Mouse (Mus musculus) hindbrain, embryonic 11.5 days (tissue): ENCODE measurements around the gene Fkbp3. TPM values are rescaled to one million over a fixed set of nuclear protein-coding genes. Genes with fewer than 3 reads are reported as not detected.
"Not testable (repeated sequence)": the region's sequence is repeated elsewhere in the genome, so short reads cannot be mapped to it uniquely, and the experiment has no call there.

Source experiments
- ATAC-seq: fragments of 200-750 bp; cut with Nextera tagmentation; 2 replicates; pipeline ENCODE4 v1.8.0; 2017; ENCODE audit warnings: mild to moderate bottlenecking, moderate TSS enrichment, moderate library complexity; ENCODE audit not compliant: low FRiP score
- DNase-seq: peaks from one replicate; pipeline ENCODE4 v3.0.0-alpha.2; 2015; ENCODE audit warnings: low spot score
- H3K27ac ChIP-seq: fragments of 300-500 bp; sonication (generic); 2 replicates; pipeline ENCODE4 v1.5.1; 2014; ENCODE audit warnings: mild to moderate bottlenecking, low read depth, low read length
- H3K27me3 ChIP-seq: fragments of 300-500 bp; sonication (generic); 2 replicates; pipeline ENCODE4 v1.6.1; 2014; ENCODE audit warnings: mild to moderate bottlenecking, low read length, moderate library complexity, mixed read lengths; ENCODE audit not compliant: control insufficient read depth, insufficient read depth
- H3K36me3 ChIP-seq: fragments of 300-500 bp; sonication (generic); 2 replicates; pipeline ENCODE4 v1.6.1; 2014; ENCODE audit warnings: mild to moderate bottlenecking, low read length, moderate library complexity, mixed read lengths; ENCODE audit not compliant: control insufficient read depth, insufficient read depth
- H3K4me1 ChIP-seq: fragments of 300-500 bp; sonication (generic); replicated peaks from 2 replicates; pipeline ENCODE4 v1.6.1; 2014; ENCODE audit warnings: low read length, mixed read lengths; ENCODE audit not compliant: control insufficient read depth, insufficient read depth
- H3K4me2 ChIP-seq: fragments of 300-500 bp; sonication (generic); replicated peaks from 2 replicates; pipeline ENCODE4 v1.6.1; 2014; ENCODE audit warnings: mild to moderate bottlenecking, low read depth, low read length
- H3K4me3 ChIP-seq: fragments of 300-500 bp; sonication (generic); 2 replicates; pipeline ENCODE4 v1.5.1; 2014; ENCODE audit warnings: low read depth, low read length
- H3K9ac ChIP-seq: fragments of 300-500 bp; sonication (generic); 2 replicates; pipeline ENCODE4 v1.6.1; 2014; ENCODE audit warnings: low read depth, low read length
- H3K9me3 ChIP-seq: fragments of 300-500 bp; sonication (generic); 2 replicates; pipeline ENCODE4 v1.6.1; 2016; ENCODE audit warnings: low read length; ENCODE audit not compliant: control insufficient read depth
- WGBS: fragments of 180-500 bp; shearing (Covaris S2); extraction: QIAGEN DNeasy Blood & Tissue Kit; methylation state at CpG from one replicate; pipeline ENCODE4 v1.1.7; 2014; 5-methylcytosine and 5-hydroxymethylcytosine counted together
- polyA plus RNA-seq: library from polyadenylated mRNA; unstranded; fragments of >200 nt; fragmentation: Nextera tagmentation; extraction: Ambion mirVana; gene quantifications from 2 replicates; pipeline ENCODE4 v1.2.1, GENCODE M21; 2014

The Fkbp3 gene
- polyA plus RNA-seq = 706 TPM in 2 replicates

DNA sequence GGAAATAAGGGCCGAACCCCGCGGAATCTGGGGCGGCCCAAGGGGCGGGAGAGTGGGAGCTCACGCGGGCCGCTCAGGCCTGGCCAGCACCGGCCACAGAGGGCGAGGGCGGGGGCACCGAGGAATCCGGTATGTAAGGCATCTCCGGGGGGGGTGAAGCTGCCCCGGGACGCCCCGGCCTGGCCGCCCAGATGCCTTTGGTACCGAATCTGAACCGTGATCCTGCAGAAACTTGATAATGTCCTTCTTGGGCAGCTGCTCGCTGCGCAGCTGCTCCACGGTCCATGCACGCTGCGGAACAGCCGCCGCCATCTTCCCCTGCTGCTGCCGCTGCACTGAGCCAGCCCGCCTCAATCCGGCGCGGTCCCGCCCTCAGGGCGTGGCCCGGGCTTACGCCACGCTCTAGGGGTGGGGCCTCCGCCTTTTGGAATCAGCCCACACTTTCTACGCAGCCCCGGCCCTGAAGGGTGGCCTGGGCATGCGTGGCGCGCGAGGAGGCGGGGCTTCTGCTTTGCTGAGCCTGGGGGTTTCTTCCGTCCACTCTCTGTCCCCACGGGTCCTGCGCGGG is at the start of gene Fkbp3:
TSS of gene Fkbp3 (minus strand) at position 397 of the 568 bp plus-strand sequence.
- ATAC-seq (peak; percentile 98), DNase-seq (peak; percentile 99)
- Histone ChIP-seq H3K27ac (peak within 1 kb of the TSS; percentile 91), H3K4me2 (peak within 1 kb of the TSS; percentile 61), H3K9ac (peak within 1 kb of the TSS; percentile 90), H3K36me3 (no peaks in the 10 kb centered on the region), H3K4me3 (peak within 1 kb of the TSS; percentile 81), H3K27me3 (no peaks in the 10 kb centered on the region), H3K4me1 (peaks cover 6% of the 10 kb centered on the region; the same call in 1 of the 2 replicates), H3K9me3 (no peaks in the 10 kb centered on the region)
- under 1% methylated on average over 44 of the region's 49 CpGs for WGBS

DNA sequence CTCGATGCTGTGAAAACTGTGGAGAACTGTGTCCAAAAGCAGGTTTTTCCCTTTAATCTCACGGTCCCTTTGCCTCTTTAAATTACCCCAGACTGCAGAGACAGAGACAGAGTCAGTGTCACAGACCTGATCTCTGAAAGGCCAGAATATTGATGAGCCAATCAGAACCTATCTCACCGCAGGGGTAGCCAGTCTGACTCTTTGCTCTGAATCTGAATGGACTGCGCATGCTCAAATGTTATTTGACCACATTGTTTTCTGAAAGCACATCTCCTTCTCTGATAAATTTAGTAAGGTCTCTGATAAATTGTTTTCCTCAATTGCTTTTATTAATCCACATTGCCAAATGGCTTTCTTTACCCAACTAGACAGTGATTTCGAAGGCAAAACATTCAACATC is 45.6 kb upstream of the Fkbp3 start:
- DNase-seq = no peak

DNA sequence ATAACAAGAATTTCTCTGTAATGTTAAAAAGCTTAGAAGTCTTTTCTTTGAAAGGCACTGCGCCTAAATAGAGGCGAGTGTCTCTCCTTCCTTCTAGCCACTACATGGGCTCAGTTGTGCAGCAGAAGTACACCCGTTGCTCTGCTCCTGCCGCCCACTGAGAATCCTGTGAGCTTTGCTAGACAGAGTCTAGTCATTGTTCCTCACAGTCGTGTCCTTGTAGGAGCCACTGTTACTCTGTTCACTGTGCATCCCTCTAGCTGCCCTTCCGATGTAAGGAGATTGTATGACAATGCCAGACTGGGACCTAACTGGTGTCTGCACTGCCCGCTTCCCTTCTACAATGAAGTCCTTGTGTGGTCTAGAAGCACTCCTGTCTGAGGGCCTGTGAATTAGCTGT is 45.2 kb upstream of the Fkbp3 start:
- H3K4me1 ChIP-seq = no peaks in the 10 kb centered on the region
- 88% methylated on average over 7 of the region's 7 CpGs for WGBS
- H3K4me3 ChIP-seq = no peak overlapping the region
- DNase-seq (no peak), ATAC-seq (no peak)
- no peak overlapping the region for H3K27ac ChIP-seq
- H3K36me3 ChIP-seq = peaks cover 6% of the 10 kb centered on the region
- no peaks in the 10 kb centered on the region for H3K9me3 ChIP-seq
- no peak overlapping the region for H3K4me2 ChIP-seq
- no peaks in the 10 kb centered on the region for H3K27me3 ChIP-seq
- no peak overlapping the region for H3K9ac ChIP-seq

More for the DNA sequence above, 45.6 kb upstream of the Fkbp3 start:
- no peak for ATAC-seq
- WGBS = 92% methylated on average over 5 of the region's 5 CpGs
- Histone ChIP-seq H3K9me3 (no peaks in the 10 kb centered on the region), H3K4me3 (no peak overlapping the region), H3K36me3 (peaks cover 6% of the 10 kb centered on the region), H3K9ac (no peak overlapping the region), H3K4me1 (no peaks in the 10 kb centered on the region), H3K4me2 (no peak overlapping the region), H3K27me3 (no peaks in the 10 kb centered on the region), H3K27ac (no peak overlapping the region)

DNA sequence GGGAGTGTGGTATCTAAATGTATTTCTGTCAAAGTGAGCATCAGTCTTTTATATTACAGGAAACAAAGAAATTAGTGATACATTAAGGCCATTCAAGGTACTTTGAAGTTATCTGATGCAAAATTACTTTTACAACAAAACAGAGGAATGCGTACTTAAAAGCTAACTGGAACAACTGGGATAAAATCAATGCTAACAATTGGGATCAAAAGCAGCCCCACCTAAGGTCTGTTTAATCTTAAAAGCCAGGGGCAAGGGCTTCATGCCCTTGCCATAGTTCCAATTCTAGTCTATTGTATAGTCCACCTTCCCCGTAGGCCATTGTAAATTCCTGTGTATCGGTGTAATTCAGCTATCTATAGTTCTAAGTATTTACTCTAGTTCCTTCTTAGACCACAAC is 41.2 kb upstream of the Fkbp3 start:
- H3K27me3 ChIP-seq, H3K4me2 ChIP-seq, DNase-seq, ATAC-seq, H3K4me3 ChIP-seq, H3K4me1 ChIP-seq, H3K27ac ChIP-seq, H3K9me3 ChIP-seq, H3K9ac ChIP-seq, H3K36me3 ChIP-seq: not testable (repeated sequence)
- WGBS = 93% methylated on average over 3 of the region's 3 CpGs

DNA sequence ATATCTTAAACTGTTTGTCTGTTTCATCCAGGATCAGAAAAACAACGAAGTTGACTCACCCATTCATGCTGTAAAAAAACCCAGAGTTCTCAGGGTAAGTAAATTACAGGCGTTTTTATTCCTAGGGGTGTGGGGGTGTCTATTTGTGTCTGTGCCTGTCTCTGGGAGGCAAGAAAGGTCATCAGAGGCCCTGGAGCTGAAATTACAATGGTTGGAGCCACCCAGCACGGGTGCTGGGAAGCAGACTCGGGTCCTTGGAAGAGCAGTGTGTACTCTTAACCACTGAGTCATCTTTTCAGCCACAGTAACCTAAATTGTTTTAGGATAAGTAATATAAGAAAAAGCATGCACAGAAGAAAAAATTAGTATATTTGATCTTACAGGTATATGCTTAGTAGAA is 40.1 kb upstream of the Fkbp3 start:
- H3K9ac ChIP-seq = no peak overlapping the region

DNA sequence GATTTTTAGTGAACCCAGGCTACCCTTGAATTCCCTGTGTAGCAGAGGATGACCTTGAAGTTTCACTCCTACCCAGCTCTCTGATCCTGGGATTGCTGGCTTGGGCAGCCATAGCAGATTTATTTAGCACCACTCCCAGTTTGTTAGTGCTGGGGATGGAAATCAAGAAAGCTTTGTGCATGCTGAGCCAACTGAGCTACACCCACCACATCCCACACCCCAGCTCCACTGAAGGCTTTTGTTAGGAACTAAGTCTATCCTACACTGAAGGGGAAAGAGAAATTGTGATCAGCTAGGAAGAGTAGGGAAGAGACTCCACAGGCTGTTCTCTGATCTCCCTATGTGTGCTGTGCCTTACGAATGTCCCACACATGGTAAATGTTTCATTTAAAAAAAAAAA is 39.0 kb upstream of the Fkbp3 start:
- H3K4me2 ChIP-seq = no peak overlapping the region
- ATAC-seq (no peak), DNase-seq (no peak)
- H3K27me3 ChIP-seq = no peaks in the 10 kb centered on the region
- H3K27ac ChIP-seq = no peak overlapping the region
- no peaks in the 10 kb centered on the region for H3K4me1 ChIP-seq
- no peak overlapping the region for H3K4me3 ChIP-seq
- no peak overlapping the region for H3K9ac ChIP-seq
- 90% methylated on average over 1 of the region's 1 CpGs for WGBS
- no peaks in the 10 kb centered on the region for H3K9me3 ChIP-seq
- H3K36me3 ChIP-seq = peaks cover 2% of the 10 kb centered on the region; the same call in 1 of the 2 replicates

More for the DNA sequence above, 40.1 kb upstream of the Fkbp3 start:
- no peak for DNase-seq
- Histone ChIP-seq H3K4me1 (no peaks in the 10 kb centered on the region), H3K36me3 (peaks cover 2% of the 10 kb centered on the region; the same call in 1 of the 2 replicates), H3K27ac (no peak overlapping the region), H3K4me2 (no peak overlapping the region), H3K4me3 (no peak overlapping the region), H3K9me3 (no peaks in the 10 kb centered on the region), H3K27me3 (no peaks in the 10 kb centered on the region)
- ATAC-seq = no peak
- 94% methylated on average over 4 of the region's 4 CpGs for WGBS

DNA sequence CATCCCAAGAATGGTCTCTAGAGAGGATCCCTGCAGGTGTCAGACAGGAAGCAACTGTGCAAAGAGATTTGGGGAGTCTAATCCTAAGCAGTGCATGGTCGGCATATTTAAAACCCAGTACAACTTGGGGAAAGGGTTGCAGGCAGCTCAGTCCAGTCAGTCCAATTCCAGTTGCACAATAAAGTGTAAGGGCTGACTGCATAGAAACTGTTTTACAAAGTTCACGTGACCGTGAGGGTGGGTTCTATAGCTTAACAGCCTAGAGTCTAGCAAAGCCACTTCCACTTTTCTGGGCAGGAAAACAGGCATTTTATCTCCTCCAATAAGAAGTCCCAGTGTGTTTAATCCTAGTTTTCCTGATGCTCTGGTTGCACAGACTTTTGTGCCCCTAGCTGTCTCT is 37.7 kb upstream of the Fkbp3 start:
- Histone ChIP-seq H3K4me1 (no peaks in the 10 kb centered on the region), H3K4me3 (no peak overlapping the region), H3K9ac (no peak overlapping the region), H3K4me2 (no peak overlapping the region), H3K27me3 (no peaks in the 10 kb centered on the region), H3K36me3 (no peaks in the 10 kb centered on the region), H3K9me3 (no peaks in the 10 kb centered on the region), H3K27ac (no peak overlapping the region)
- DNase-seq = no peak
- no peak for ATAC-seq
- 88% methylated on average over 3 of the region's 3 CpGs for WGBS

DNA sequence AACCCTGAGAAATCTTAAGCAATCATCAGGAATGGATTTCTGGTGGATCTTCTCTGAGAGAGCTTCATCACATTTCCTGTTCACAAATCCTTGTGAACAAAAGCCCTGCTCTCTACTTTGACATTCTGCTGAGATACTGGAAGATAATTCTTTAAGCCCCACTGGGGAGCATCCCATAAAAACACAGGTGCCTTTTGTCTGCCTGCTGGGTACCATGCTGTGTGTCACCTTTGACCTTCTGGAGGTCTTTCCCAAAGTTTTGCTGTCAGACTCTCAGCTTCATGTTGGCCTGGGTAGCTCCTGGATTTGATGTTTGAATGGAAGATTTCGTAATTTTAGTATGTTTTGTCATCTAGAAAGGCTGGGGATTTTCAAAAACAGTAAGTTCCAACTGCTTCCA is 34.9 kb upstream of the Fkbp3 start:
- H3K27ac ChIP-seq = no peak overlapping the region
- no peaks in the 10 kb centered on the region for H3K4me1 ChIP-seq
- no peaks in the 10 kb centered on the region for H3K9me3 ChIP-seq
- ATAC-seq (no peak), DNase-seq (no peak)
- H3K27me3 ChIP-seq = no peaks in the 10 kb centered on the region
- no peak overlapping the region for H3K4me2 ChIP-seq
- 80% methylated on average over 1 of the region's 1 CpGs for WGBS
- no peak overlapping the region for H3K4me3 ChIP-seq
- H3K36me3 ChIP-seq = no peaks in the 10 kb centered on the region
- H3K9ac ChIP-seq = no peak overlapping the region

DNA sequence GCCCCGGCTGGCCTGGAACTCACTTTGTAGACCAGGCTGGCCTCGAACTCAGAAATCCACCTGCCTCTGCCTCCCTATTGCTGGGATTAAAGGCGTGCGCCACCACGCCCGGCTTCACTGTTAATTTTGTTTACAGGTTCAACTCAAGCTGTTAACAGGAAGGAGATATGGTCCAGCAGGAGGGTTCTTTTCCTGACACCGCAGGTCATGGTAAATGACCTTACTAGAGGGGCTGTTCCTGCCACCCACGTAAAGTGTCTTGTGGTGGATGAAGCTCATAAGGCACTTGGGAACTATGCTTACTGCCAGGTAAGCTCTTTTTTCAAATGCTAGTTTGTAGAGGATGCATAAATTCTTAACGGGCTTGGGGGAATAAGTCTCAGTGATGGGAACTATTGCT is 3.1 kb upstream of the Fkbp3 start:
- no peak for DNase-seq
- no peak overlapping the region; the same call in 1 of the 2 replicates for H3K4me2 ChIP-seq
- H3K36me3 ChIP-seq = no peaks in the 10 kb centered on the region
- H3K27me3 ChIP-seq = no peaks in the 10 kb centered on the region
- H3K9ac ChIP-seq = no peak overlapping the region
- peak overlapping the region; percentile 82 for H3K4me3 ChIP-seq
- peaks cover 6% of the 10 kb centered on the region; the same call in 1 of the 2 replicates for H3K4me1 ChIP-seq
- H3K27ac ChIP-seq = no peak overlapping the region
- H3K9me3 ChIP-seq = no peaks in the 10 kb centered on the region
- no peak for ATAC-seq
- 86% methylated on average over 9 of the region's 9 CpGs for WGBS
